Mouse (Mus musculus): ENCODE measurements around the gene Wbp2.

Gene Wbp2

GRCm38 (mm10) chr11:116030088-116030897, 56.5 kb downstream of the Wbp2 start, which contains the start of gene Unk:
TSS of gene Unk (plus strand) at chr11:116030322.
- peak; percentile 90 for DNase-seq (ENCODE audit: low spot score)

GRCm38 (mm10) chr11:116029086-116029865, 57.5 kb downstream of the Wbp2 start:
- no peak for DNase-seq (ENCODE audit: low spot score)
